Mouse (Mus musculus): ENCODE measurements around the gene Glb1l2.

Gene Glb1l2

DNA sequence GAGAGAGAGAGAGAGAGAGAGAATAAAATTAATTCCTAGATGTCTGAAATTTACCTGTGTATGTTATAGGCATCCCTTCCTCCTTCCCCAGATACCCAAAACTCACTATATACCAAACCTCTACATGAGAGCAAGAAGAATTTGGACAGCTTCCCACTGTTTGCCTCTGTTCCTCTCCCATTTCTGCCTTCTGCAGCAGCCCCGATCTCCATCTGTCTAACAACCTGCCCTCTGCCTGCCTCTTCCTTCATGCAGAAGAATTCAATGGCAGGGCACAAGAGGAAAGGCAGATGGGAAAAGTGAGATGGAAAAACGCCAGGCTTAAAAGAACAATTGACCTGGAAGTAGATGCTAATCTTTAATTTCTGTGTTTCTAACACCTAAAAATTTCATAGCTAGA, 77.7 kb downstream of the Glb1l2 start:
- DNase-seq (ENCODE audit: low spot score in 2 of 2): no peak

DNA sequence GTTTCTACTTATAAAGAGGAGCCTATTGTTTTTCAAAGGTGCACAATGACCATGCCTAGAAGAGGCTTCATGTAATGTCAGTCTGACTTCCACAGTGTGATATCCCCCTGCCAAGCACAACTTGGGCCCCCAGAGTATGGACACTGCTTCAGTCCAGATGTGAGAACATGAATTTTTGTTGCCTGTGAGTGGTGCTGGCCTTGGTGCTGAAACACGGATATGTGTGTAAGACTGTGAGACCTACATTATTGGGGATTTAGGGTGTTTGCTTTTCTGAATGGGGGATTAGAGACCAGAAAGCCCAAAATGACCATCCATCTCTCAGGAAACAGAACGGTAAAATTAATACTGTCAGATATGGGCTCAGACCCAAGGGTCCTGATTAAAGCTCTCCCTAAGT, 78.8 kb downstream of the Glb1l2 start:
- DNase-seq (ENCODE audit: low spot score in 2 of 2): no peak

- DNase-seq (ENCODE audit: low spot score in 2 of 2): no peak
Observed at GRCm38 (mm10) chr9:26725709-26726108, 80.6 kb downstream of the Glb1l2 start.

DNA sequence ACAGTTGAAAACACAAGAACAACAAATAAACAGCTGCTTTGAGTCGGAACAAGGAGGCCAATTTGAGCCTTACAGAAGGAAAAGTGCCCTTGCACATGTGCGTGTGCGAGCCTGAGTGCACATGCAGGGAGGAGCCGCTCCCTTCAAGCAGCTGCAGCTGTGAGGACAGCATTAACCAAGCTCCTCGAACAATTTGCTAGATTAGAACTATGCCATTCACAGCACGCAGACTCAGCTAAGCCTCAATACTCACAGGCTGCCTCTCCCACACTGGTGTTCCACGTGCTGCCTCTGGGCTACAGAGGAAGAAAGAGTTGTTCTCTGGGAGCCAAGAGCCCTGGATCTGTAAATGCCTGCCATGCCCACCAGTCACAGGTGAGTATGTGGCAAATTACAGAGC, 84.5 kb downstream of the Glb1l2 start:
- no peak for DNase-seq (ENCODE audit: low spot score in 2 of 2)

DNA sequence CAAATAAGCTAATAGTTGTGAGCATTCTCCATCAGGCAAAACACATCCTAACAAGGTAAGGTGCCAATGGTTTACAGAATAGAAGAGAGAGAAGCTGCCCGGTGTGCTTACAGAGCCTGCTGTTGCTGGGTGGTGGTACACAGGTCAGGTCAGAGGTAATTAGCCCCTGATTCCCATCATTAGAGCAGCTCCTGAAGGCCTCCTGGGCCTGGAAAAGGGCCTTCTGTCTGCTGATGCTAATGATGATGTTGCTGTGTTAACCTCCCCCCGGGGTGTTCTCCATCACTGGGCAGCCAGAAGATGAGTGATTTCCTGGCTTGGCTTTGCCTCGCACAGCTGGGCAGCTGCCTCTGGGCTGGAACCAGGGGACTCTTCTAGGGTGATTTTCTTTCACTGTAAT, 87.9 kb downstream of the Glb1l2 start:
- no peak for DNase-seq (ENCODE audit: low spot score in 2 of 2)
